Mouse (Mus musculus) embryo, embryonic 11.5 days (tissue): Measurements from ENCODE around the gene Col24a1.
"Not testable (repeated sequence)": the region's sequence is repeated elsewhere in the genome, so short reads cannot be mapped to it uniquely, and the experiment has no call there.

ENCODE experiments used
- DNase-seq: peaks from one replicate; pipeline ENCODE4 v3.0.0-alpha.2; 2012; ENCODE audit warnings: low read depth, low spot score

Gene Col24a1

GRCm38 (mm10) chr3:145353951-145354350, 61.7 kb downstream of the Col24a1 start:
- DNase-seq: no peak

- DNase-seq: no peak
These were observed 64.7 kb downstream of the Col24a1 start for GRCm38 (mm10) chr3:145356865-145357487.

DNA sequence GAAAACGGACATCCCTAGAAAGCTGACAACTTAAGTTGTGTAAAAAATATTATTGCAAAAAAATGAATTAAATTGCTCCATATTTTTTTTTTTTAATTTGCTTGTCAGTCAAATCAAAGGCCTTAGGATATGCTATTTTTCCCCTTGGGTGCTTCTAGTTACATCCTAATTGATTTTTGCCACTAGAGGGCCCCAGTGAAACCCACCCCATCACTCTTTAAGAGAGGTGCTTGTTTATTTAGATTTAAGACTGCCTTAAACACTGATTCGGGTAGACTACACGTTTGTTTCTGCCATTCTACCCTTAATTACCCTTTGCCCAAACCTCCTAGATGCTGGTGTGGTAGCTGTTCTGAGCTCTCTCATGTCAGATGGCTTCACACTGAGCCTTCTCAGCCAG, 73.0 kb downstream of the Col24a1 start:
- DNase-seq: no peak

- no peak for DNase-seq
These were observed 75.0 kb downstream of the Col24a1 start for GRCm38 (mm10) chr3:145367176-145367717.

- DNase-seq: no peak
These were observed 84.0 kb downstream of the Col24a1 start for GRCm38 (mm10) chr3:145376298-145376697.

DNA sequence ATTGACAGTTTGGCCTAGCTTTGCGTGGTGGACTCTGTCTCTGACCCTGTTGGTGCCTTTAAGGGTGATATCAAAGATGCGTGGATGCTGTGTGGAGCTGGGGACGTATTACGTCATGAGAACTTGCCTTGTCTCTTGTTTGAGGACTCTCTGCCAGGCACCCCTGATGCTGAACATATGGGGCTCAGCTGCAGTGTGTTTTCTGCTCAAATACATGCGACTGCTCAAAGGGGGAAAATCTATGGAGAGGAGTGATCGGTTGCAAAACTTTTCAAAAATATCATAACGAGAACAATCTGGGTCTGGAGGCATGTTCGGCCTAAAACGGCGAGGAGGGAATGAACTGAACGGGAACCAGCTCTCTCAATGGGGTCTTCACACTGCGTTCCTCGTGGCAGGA, 90.8 kb downstream of the Col24a1 start:
- no peak for DNase-seq

GRCm38 (mm10) chr3:145386434-145386833, 94.2 kb downstream of the Col24a1 start:
- no peak for DNase-seq

DNA sequence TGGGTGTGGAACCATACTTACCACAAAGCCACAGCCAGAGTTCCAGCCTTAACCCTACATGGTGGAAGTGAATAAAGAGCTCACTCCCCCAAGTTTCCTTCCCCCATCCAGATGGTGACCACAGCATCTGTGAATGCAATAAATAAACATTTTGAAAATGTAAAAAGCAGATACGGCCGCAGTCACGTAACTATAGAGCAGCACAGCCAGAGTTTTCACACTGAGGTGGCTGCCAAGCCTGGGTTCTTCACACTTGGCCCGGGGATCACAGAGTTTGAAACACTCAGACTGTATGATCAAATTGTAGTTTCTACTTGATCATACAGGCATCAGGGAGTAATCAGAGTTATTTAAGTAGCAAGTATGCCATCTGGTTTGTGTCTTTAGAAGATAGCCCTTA, 98.4 kb downstream of the Col24a1 start:
- no peak for DNase-seq

- DNase-seq: no peak
These were observed 99.9 kb downstream of the Col24a1 start for GRCm38 (mm10) chr3:145391986-145392659.

- DNase-seq: no peak
These were observed 106.9 kb downstream of the Col24a1 start for GRCm38 (mm10) chr3:145399173-145399572.

DNA sequence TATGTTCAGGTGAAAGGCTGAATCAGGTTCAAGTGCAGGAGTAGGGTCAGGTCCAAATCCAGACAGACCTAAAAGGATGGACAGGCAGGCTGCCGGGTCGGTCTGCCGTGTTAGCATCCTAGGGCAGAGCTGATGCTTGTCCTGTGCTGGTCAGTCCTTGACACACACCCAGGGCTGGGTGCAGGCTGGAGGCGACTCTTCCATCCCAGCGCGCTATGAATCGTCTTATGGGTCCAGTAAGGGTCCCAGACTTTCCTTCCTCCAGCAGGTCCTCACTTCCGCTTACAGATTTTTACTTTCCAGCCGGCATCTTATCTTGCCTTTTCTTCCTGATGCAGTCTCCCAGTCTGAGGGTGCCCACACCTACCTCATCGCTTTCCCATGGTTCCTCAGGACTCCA, 110.0 kb downstream of the Col24a1 start:
- DNase-seq: no peak

- DNase-seq: no peak
These were observed 110.7 kb downstream of the Col24a1 start for GRCm38 (mm10) chr3:145402994-145403393.

DNA sequence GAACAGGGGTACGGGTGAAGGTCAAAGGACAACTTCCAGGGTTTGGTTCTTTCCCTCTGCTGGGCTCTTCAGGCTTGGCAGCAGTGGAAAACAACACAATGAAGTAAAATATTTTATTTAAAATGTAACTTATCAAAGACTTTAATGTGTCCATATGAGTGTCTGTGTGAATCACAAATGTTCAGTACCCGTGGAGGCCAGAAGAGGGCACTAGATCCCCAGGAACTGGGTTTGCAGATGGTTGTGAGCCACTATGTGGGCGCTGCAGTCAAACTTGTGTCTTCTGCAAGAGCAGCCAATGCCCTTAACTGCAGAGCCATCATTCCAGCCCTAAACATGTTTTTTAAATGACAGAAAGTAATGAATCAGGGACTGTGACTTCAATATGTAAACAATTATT, 115.8 kb downstream of the Col24a1 start:
- no peak for DNase-seq

DNA sequence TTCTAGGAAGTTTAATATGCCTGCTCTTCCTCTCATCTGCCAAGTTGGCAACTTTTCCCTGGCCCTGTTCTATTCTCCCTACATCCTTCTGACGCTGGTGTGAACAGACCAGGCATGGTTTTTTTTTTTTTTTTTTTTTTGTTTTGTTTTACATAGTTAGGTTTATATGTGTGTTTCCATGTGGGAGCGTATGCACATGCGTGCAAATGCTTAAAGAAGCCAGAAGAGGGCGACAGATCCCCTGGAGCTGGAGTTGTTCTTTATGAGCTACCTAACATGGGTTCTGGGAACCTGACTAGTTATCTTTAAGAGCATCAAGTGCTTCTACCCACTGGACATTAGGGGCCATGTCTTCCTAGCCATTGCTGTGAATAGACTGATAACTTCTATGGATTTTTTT, 119.9 kb downstream of the Col24a1 start:
- no peak for DNase-seq

DNA sequence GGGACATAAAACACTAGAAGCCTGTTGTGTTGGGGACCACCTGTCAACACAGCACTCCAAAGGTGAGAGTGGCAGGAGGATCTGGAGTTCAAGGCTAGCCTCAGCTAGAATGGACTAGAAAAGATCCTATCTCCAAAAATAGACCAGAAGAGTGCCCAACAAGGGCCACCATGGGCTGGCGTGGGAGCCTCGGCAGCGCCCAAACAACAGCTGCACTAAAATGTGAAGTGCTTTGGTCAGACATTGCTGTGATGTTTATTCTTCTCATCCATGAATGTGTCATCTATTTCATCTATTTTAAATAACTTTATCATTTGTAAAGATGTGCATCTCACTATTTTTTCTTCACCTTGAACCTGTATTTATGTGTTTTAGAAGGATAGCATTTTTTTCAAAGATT, 122.1 kb downstream of the Col24a1 start:
- DNase-seq: no peak

GRCm38 (mm10) chr3:145417809-145418208, 125.5 kb downstream of the Col24a1 start:
- DNase-seq: no peak

DNA sequence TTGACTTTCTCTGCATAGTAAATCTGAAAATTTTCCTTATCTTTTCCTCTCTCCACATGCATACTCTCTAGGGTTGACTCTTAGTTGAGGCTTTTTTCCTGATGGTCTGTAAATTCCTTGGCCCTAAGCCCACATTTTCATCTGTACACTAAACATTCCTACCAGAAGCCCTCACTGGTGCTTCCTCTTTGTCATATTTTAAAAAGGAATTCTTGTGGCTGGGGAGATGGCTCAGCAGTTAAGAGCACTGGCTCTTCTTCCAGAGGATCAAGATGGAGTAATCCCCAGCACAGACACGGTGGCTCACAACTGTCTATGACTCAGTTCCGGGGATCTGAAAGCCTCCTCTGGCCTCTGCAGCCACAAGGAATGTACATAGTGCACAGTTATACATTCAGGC, 128.1 kb downstream of the Col24a1 start:
- DNase-seq: no peak

- DNase-seq: no peak
These were observed 129.8 kb downstream of the Col24a1 start for GRCm38 (mm10) chr3:145422044-145422443.

GRCm38 (mm10) chr3:145438352-145438751, 146.1 kb downstream of the Col24a1 start:
- DNase-seq: no peak

DNA sequence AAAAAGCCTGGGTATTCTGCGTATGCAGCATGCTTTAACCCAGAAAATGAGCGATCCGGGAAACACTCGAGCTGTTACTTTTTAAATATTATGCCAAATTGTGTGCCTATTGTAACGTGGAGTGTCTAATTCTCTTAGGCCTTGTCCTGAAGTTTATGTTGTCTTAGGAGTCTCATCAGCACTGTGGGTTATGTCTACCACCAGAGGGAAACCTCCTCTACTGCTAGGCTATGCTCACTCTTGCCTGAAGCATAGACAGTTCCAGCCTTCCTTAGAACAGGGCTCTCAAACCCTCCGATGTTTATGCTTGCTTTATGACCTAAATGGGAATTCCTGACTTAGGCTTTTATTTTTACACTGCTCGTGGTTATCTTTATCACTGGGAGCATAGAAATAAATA, 146.8 kb downstream of the Col24a1 start:
- DNase-seq: no peak

DNA sequence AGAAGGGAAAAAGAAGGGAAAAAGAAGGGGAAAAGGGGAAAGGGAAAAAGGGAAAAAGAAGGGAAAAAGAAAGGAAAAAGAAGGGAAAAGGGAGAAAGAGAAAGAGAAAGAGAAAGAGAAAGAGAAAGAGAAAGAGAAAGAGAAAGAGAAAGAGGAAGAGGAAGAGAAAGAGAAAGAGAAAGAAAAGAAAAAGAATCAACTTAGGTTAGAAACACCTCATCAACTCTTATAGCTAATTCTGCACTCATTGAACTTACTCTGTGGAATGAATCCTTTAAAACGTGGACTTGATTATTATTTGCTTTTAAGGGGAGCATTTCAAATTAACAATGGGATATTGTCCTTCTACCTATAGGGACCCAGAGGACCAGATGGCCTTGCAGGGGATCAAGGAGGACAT, 148.7 kb downstream of the Col24a1 start:
- no peak for DNase-seq

GRCm38 (mm10) chr3:145442268-145442667, 150.0 kb downstream of the Col24a1 start:
- DNase-seq: peak; percentile 11

DNA sequence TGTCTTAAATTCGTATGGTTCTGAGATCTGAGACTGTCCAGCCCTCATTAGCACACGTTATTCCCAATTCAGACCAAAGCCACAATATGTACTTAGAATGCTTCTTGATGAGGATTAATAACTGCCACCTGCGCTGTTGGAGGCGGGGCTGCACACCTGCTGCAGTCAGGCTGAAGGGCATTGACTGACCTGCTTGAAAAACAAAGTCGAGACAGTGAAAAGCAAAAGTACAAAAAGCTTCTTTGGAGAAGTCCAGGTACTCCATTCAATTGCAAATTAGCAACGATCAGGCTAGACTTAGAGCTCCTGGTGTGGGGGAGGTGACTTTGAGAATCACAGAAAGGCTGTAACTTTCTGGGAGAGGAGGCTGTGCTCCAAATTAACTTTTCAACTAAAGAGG, 150.9 kb downstream of the Col24a1 start:
- DNase-seq: not testable (repeated sequence)
